Mouse (Mus musculus) embryonic facial prominence, embryonic 12.5 days (tissue): Measurements from ENCODE around the gene Thpo. TPM values are rescaled to one million over a fixed set of nuclear protein-coding genes. Genes with fewer than 3 reads are reported as not detected.

Experiments
- ATAC-seq: fragments of 200-750 bp; cut with Nextera tagmentation; 2 replicates; pipeline ENCODE4 v1.8.0; 2017; ENCODE audit not compliant: insufficient number of reproducible peaks, insufficient read depth, low FRiP score, low TSS enrichment
- H3K27ac ChIP-seq: fragments of 300-500 bp; sonication (generic); 2 replicates; pipeline ENCODE4 v1.5.1; 2016; ENCODE audit warnings: mild to moderate bottlenecking
- H3K27me3 ChIP-seq: fragments of 300-500 bp; sonication (generic); 2 replicates; pipeline ENCODE4 v1.6.1; 2016; ENCODE audit warnings: mild to moderate bottlenecking, moderate library complexity
- H3K36me3 ChIP-seq: fragments of 300-500 bp; sonication (generic); 2 replicates; pipeline ENCODE4 v1.6.1; 2016; ENCODE audit warnings: mild to moderate bottlenecking
- H3K4me1 ChIP-seq: fragments of 300-500 bp; sonication (generic); 2 replicates; pipeline ENCODE4 v1.6.1; 2016
- H3K4me2 ChIP-seq: fragments of 300-500 bp; sonication (generic); replicated peaks from 2 replicates; pipeline ENCODE4 v1.6.1; 2016; ENCODE audit warnings: mild to moderate bottlenecking, moderate library complexity
- H3K4me3 ChIP-seq: fragments of 300-500 bp; sonication (generic); 2 replicates; pipeline ENCODE4 v1.5.1; 2016; ENCODE audit warnings: mild to moderate bottlenecking
- H3K9ac ChIP-seq: fragments of 300-500 bp; sonication (generic); 2 replicates; pipeline ENCODE4 v1.6.1; 2016; ENCODE audit warnings: mild to moderate bottlenecking, moderate library complexity
- H3K9me3 ChIP-seq: fragments of 300-500 bp; sonication (generic); 2 replicates; pipeline ENCODE4 v1.6.1; 2016; ENCODE audit warnings: mild to moderate bottlenecking, moderate library complexity
- WGBS: fragments of 180-500 bp; shearing (Covaris S2); methylation state at CpG from one replicate; pipeline ENCODE4 v1.1.7; 2016; 5-methylcytosine and 5-hydroxymethylcytosine counted together
- polyA plus RNA-seq: library from polyadenylated mRNA; unstranded; fragments of >200 nt; fragmentation: Nextera tagmentation; extraction: Ambion mirVana; gene quantifications from 2 replicates; pipeline ENCODE4 v1.2.1, GENCODE M21; 2016

Gene Thpo
- polyA plus RNA-seq, 1 experiment from 2014 or later = 0.96 TPM

DNA sequence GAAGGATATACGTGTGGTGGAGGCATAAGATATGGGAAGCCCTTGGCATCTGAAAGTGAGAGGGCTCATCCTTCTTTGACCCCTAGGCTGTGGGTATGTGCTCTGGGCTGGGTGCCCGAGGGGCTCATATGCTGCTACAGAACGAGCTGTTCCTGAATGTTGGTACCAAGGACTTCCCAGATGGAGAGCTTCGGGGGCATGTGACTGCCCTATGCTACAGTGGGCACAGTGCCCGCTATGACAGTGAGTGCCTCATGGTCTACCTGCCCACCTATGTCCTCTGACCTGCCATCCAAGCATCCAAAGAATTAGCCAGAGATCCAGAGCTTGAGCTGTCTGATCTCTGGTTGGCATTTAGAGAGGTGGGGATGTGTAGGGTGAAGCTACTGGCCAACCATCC lies 2.5 kb upstream of the Thpo start:
- ATAC-seq = no peak
- no peak overlapping the region for H3K4me3 ChIP-seq

DNA sequence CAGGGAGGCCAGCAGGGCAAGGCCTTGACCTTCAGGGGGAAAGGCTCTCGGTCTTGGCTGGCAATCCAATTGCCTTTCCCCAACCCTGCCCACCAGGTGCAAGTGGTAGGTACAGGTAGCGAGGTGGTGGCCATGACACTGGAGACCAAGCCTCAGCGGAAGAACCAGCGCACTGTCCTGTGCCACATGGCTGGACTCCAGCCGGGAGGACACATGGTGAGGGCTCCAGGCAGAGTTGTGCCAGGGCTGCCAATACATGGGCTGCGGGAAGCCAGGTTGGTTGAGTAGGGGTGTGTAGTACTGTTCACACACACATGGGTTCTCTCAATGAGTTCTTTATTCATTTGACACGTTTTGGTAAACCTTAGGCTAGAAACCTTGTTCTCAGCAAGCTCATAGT lies 1.9 kb upstream of the Thpo start:
- WGBS = 84% methylated on average over 7 of the region's 7 CpGs
- Histone ChIP-seq H3K4me2 (no peak overlapping the region), H3K9ac (no peak overlapping the region), H3K4me1 (peaks cover 8% of the 10 kb centered on the region; the same call in 1 of the 2 replicates), H3K36me3 (no peaks in the 10 kb centered on the region), H3K4me3 (no peak overlapping the region), H3K27ac (no peak overlapping the region), H3K9me3 (no peaks in the 10 kb centered on the region), H3K27me3 (peaks cover 25% of the 10 kb centered on the region)
- ATAC-seq = no peak

More for the DNA sequence above, 2.5 kb upstream of the Thpo start:
- Histone ChIP-seq H3K4me2 (no peak overlapping the region), H3K4me1 (peaks cover 8% of the 10 kb centered on the region; the same call in 1 of the 2 replicates), H3K27me3 (peaks cover 25% of the 10 kb centered on the region), H3K9ac (no peak overlapping the region), H3K27ac (no peak overlapping the region), H3K9me3 (no peaks in the 10 kb centered on the region), H3K36me3 (0 out of 2 replicates have a peak, but pooled peaks cover 3% of the 10 kb centered on the region)
- WGBS = 82% methylated on average over 5 of the region's 5 CpGs

DNA sequence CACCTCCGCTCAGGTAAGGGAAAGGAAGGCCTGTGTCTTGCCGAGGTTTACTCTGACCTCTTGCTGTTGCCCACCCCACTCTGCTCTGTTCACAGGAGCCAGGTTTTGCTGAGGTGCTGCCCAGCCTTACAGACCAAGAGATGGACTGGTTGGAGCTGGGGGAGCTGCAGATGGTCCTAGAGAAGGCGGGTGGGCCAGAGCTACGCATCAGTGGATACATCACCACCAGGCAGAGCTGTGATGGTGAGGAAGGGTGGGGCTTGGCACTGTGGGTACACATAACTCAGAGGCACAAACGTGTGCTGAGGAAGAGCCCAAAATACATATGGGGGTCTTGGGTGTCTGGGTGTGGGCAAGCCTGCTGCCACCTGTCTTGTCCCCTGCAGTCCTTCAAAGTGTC lies 1.3 kb upstream of the Thpo start:
- Histone ChIP-seq H3K9ac (no peak overlapping the region), H3K27ac (no peak overlapping the region), H3K4me2 (no peak overlapping the region), H3K4me3 (no peak overlapping the region), H3K36me3 (no peaks in the 10 kb centered on the region), H3K27me3 (peaks cover 25% of the 10 kb centered on the region), H3K9me3 (no peaks in the 10 kb centered on the region), H3K4me1 (peaks cover 8% of the 10 kb centered on the region; the same call in 1 of the 2 replicates)
- WGBS = 78% methylated on average over 5 of the region's 5 CpGs
- ATAC-seq = no peak

DNA sequence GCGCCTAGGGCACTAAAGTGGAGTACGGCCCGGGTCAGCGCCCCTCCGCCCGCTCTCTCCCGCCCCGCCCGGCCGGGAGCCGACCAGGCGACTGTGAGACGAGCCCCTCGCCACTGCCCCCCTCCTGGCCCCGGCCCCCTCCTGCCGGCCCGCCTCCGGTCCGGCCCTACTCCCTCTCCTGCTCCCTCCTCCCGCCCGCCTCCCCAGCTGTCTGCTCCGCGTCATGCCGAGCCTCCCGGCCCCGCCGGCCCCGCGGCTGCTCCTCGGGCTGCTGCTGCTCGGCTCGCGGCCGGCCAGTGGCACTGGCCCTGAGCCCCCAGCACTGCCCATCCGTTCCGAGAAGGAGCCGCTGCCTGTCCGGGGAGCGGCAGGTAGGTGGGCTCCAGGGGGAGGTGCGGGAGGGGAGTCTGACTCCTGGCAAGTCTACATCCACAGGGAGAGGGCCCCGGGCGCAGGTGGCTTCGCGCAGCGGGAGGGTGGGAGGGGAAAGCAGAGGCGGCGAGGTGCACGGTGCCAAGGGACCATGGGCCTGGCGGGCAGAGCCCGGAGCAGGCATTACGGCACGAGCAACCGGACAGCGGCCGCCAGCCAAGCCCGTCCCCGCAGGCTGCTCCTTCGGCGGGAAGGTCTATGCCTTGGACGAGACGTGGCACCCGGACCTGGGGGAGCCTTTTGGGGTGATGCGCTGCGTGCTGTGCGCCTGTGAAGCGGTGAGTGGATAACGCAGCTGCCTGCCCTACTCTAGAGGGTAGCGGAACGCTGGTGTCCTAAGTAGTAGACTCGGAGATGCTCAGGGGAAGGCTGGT lies 1.2 kb downstream of the Thpo start, which contains the start of gene Chrd:
Gene Chrd (plus strand): TSS at position 203 of the 806 bp plus-strand sequence.
- H3K4me1 ChIP-seq = peaks cover 8% of the 10 kb centered on the region; the same call in 1 of the 2 replicates
- no peaks in the 10 kb centered on the region for H3K36me3 ChIP-seq
- H3K9me3 ChIP-seq = no peaks in the 10 kb centered on the region
- under 1% methylated on average over 66 of the region's 70 CpGs for WGBS
- peak within 1 kb of the TSS; percentile 64 for H3K4me3 ChIP-seq
- H3K9ac ChIP-seq = peak within 1 kb of the TSS; percentile 80
- peak within 1 kb of the TSS; percentile 97 for H3K4me2 ChIP-seq
- H3K27ac ChIP-seq = peak within 1 kb of the TSS; percentile 66
- peaks cover 25% of the 10 kb centered on the region for H3K27me3 ChIP-seq
- ATAC-seq = peak; percentile 71

DNA sequence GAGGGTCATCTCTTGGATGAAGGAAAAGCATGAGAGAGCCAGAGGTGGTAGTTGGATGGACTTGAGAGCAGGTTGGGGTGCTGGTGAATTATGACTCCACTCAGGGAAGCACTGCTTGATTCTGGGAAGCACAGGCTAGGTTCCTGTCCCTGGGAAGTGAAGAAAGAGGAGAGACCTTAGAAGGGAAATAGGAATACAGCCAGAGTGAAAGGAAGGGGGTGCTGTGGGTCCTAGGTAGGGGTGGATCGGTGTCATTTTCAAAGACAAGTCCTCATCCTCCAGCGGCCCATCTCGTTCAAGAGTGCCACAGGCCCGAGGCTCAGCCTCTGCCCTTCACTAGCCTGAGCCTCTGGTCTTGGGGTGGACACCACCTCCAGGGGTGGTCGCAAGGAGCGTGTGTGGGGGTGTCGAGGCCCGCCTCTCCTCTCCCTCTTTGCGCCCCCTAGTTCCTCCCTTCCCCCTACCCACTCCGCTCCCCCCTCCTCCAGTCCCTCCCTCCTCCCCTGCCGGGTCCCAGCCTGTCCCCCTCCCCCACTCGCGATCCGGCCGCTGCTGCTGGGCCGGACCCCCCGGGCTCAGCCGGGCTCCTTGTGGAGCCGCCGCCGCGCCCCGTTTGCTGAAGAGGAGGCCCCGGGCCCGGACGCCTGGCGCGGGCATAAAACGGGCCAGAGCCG lies 1.9 kb downstream of the Thpo start:
- H3K4me3 ChIP-seq = peak overlapping the region; percentile 64
- H3K4me1 ChIP-seq = peaks cover 8% of the 10 kb centered on the region; the same call in 1 of the 2 replicates
- no peak for ATAC-seq
- peak overlapping the region; percentile 66 for H3K27ac ChIP-seq
- no peaks in the 10 kb centered on the region for H3K36me3 ChIP-seq
- peak overlapping the region; percentile 97 for H3K4me2 ChIP-seq
- WGBS = under 1% methylated on average over 27 of the region's 30 CpGs
- peak overlapping the region; percentile 80 for H3K9ac ChIP-seq
- H3K27me3 ChIP-seq = peaks cover 25% of the 10 kb centered on the region
- no peaks in the 10 kb centered on the region for H3K9me3 ChIP-seq

DNA sequence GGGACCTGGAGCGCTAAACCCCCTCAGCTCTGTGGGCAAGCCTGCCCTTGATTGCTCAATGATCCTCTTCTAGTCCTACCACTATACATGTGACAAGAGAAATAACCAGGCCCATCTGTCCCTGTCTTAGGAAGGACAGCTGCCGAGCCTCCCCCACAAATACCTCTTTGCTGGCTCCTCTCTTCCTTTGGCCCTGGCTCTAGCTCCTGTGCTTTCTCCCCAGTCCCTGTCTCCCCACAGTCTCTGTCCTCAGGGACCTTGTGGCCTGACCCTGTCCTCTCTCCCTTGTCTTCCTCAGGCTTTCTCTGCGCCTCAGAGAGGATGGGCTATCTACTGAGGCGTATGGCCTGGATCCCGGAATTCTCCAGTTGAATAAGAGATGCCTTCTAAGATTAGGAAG lies 2.6 kb downstream of the Thpo start:
- ATAC-seq = no peak
- H3K27ac ChIP-seq = no peak overlapping the region
- H3K4me1 ChIP-seq = peaks cover 8% of the 10 kb centered on the region; the same call in 1 of the 2 replicates
- peaks cover 25% of the 10 kb centered on the region for H3K27me3 ChIP-seq
- H3K9me3 ChIP-seq = no peaks in the 10 kb centered on the region
- peak overlapping the region; percentile 10; the same call in 1 of the 2 replicates for H3K9ac ChIP-seq
- WGBS = 64% methylated on average over 5 of the region's 5 CpGs
- no peaks in the 10 kb centered on the region for H3K36me3 ChIP-seq
- peak overlapping the region; percentile 97; the same call in 1 of the 2 replicates for H3K4me2 ChIP-seq
- no peak overlapping the region for H3K4me3 ChIP-seq

DNA sequence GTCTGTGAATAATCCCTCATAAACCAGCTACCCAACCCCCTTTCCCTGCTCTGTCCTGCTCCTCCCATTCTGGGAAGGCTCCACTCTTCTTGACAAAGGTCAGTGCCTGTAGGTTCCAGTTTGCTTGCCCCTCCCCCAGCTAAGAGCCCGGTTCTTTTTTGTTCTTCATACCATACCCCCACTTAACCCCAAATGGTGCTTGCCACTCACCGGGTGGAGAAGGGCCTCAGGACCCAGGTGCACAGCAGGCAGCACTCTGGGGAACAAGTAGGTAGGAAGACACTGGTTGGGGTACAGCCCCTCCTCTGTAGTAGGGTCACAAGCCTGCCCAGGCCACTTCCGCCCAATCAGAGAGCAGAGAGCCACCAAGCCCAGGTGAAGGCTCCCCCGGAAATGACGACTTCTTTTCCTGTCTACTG lies 4.0 kb downstream of the Thpo start:
- peaks cover 8% of the 10 kb centered on the region; the same call in 1 of the 2 replicates for H3K4me1 ChIP-seq
- no peak overlapping the region for H3K27ac ChIP-seq
- peaks cover 16% of the 10 kb centered on the region for H3K27me3 ChIP-seq
- H3K36me3 ChIP-seq = no peaks in the 10 kb centered on the region
- H3K9me3 ChIP-seq = no peaks in the 10 kb centered on the region
- H3K9ac ChIP-seq = no peak overlapping the region
- no peak for ATAC-seq
- no peak overlapping the region for H3K4me2 ChIP-seq
- no peak overlapping the region for H3K4me3 ChIP-seq
- 35% methylated on average over 5 of the region's 5 CpGs for WGBS

DNA sequence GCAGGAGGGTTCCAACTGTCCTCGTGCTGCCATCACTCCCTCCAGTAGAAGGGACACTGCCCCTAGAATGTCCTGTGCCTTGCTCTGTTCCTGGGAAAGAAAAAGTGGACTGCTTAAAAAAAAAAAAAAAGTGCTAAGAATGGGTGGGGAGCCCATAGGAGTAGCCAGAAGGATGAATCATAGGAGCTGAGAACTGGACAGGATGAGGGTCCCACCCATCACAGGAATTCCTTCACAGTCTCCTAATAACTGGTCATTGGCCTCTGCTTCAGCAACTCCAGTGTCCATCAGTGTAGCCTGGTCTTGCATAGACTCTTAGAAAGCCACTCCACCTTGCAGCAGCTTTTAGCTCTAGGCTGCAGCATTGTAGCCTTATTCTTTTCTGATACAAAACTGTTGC lies 7.9 kb downstream of the Thpo start:
- ATAC-seq = no peak
- H3K27ac ChIP-seq = no peak overlapping the region
- no peak overlapping the region for H3K9ac ChIP-seq
- no peak overlapping the region for H3K4me3 ChIP-seq
- H3K4me2 ChIP-seq = no peak overlapping the region
- H3K9me3 ChIP-seq = no peaks in the 10 kb centered on the region
- WGBS = 68% methylated on average over 1 of the region's 1 CpGs
- peaks cover 7% of the 10 kb centered on the region for H3K36me3 ChIP-seq
- H3K4me1 ChIP-seq = no peaks in the 10 kb centered on the region
- H3K27me3 ChIP-seq = no peaks in the 10 kb centered on the region

DNA sequence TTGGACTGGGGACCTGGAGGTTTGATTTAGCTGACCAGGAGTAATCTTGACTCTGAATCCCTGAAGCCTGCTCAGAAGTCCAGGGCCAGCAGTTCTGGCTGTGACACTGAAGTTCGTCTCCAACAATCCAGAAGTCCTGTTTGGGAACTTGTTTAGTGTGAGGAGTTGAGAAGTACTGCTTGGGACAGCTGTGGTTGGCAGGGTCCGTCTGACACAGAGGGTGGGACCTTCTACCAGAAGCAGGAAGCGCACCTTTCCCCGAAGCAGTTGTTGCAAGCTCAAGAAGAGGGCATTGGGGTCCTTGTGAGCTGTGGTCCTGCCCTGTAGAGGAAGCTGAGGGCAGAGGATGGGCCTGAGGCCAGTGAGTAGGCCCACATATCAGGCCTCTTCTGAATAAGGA lies 8.6 kb downstream of the Thpo start:
- H3K36me3 ChIP-seq = peaks cover 8% of the 10 kb centered on the region
- no peak overlapping the region for H3K4me3 ChIP-seq
- ATAC-seq = no peak
- no peaks in the 10 kb centered on the region for H3K9me3 ChIP-seq
- no peak overlapping the region for H3K27ac ChIP-seq
- whole genome bisulfite sequencing = 79% methylated on average over 4 of the region's 4 CpGs
- no peak overlapping the region for H3K4me2 ChIP-seq
- no peak overlapping the region for H3K9ac ChIP-seq
- no peaks in the 10 kb centered on the region for H3K27me3 ChIP-seq
- H3K4me1 ChIP-seq = no peaks in the 10 kb centered on the region

DNA sequence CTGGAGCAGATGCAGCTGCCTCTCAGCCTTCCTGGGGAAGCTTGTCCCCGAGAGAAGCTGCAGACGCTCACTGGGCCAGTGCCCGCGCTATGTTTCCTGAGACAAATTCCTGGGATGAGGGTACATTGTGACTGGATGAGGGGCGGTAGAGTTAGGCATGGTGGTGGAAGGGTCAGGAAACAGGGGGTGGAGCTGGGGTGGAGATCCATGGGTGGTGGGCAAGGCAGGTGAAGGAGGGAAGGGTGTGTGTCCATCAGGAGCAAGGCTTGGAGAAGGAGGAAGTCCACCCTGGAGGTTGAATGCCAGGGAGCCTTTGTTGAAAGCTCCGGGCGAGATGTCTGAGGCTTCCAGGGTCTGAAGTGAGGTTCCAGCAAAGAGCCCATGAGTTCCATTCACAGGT lies 9.0 kb downstream of the Thpo start:
- no peak for ATAC-seq
- 69% methylated on average over 7 of the region's 7 CpGs for WGBS

DNA sequence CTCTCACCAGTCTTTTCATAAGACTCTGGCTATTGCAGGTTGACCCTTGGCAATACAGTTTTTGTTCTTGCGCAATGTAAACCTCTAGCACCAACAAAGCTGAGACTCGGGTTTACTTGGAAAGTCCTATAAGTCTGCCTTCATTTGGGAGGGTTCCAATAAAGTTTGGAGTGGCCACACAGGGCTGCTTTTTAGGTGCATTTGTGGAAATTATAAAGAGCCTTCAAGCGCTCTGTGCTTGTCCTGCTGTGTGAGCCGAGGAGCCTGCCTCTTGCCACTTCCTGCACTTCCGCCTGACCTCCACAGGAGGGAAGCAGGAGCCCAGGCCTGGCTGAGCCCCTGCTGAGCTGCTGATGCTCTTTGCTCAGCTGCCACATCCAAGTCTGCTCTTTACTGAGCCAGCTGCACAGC lies 10.0 kb downstream of the Thpo start:
- no peak for ATAC-seq
- no peaks in the 10 kb centered on the region for H3K27me3 ChIP-seq
- no peak overlapping the region for H3K4me2 ChIP-seq
- H3K9me3 ChIP-seq = no peaks in the 10 kb centered on the region
- H3K4me3 ChIP-seq = no peak overlapping the region
- peaks cover 15% of the 10 kb centered on the region for H3K36me3 ChIP-seq
- H3K9ac ChIP-seq = no peak overlapping the region
- 0 out of 2 replicates have a peak overlapping the region, but pooled peaks have one; percentile 11 for H3K27ac ChIP-seq
- 35% methylated on average over 5 of the region's 5 CpGs for WGBS
- no peaks in the 10 kb centered on the region for H3K4me1 ChIP-seq

More for the DNA sequence above, 9.0 kb downstream of the Thpo start:
- Histone ChIP-seq H3K36me3 (peaks cover 13% of the 10 kb centered on the region), H3K4me3 (no peak overlapping the region), H3K27ac (no peak overlapping the region), H3K9me3 (no peaks in the 10 kb centered on the region), H3K4me2 (no peak overlapping the region), H3K9ac (no peak overlapping the region), H3K27me3 (no peaks in the 10 kb centered on the region), H3K4me1 (no peaks in the 10 kb centered on the region)

DNA sequence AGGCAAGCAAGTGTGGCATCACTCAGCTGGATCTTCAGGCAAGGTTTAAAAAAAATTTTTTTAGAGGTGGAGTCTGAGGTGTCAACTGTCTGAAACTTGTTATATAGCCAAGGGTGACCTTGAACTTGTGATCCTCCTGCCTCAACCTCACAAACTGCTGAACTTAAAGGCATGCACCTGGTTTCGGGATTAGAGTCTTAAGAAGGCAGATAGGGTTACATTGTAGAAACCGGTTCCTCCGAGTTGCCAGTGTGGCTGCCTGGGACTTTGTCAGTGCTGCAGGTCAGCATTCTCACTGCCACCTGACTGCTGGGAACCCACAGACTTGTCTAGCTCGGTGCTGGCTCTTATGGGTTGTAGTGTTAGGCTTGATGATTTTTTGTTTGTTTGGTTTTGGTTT lies 11.1 kb downstream of the Thpo start:
- Histone ChIP-seq H3K9me3 (no peaks in the 10 kb centered on the region), H3K36me3 (peaks cover 15% of the 10 kb centered on the region), H3K9ac (no peak overlapping the region), H3K27me3 (no peaks in the 10 kb centered on the region), H3K4me2 (no peak overlapping the region), H3K4me3 (no peak overlapping the region), H3K4me1 (peaks cover 6% of the 10 kb centered on the region), H3K27ac (no peak overlapping the region)
- WGBS = 33% methylated on average over 4 of the region's 4 CpGs
- ATAC-seq = no peak
